Mouse (Mus musculus): Measurements from ENCODE around the gene Kcnn1. TPM values are rescaled to one million over a fixed set of nuclear protein-coding genes. Genes with fewer than 3 reads are reported as not detected.

Kcnn1 gene
- polyA plus RNA-seq, 1 experiment, result 6.4 TPM

- 2% methylated on average over 24 of the region's 24 CpGs for WGBS
- peak; percentile 45 for DNase-seq
- TF ChIP-seq CTCF (IDR thresholded peaks at IDR 0.05; ENCODE audit: borderline replicate concordance, control insufficient read depth, extremely low read depth, insufficient read depth, low read length, poor library complexity) (no peak), POLR2A (IDR thresholded peaks at IDR 0.05; ENCODE audit: control insufficient read depth, extremely low read depth, insufficient read depth, low read length, poor library complexity) (no peak)
- Histone ChIP-seq H3K27me3 (ENCODE audit: control insufficient read depth, insufficient read depth, low read length) (peaks cover 26% of the 10 kb centered on the region), H3K27ac (ENCODE audit: control insufficient read depth, insufficient read depth, low read length) (no peak overlapping the region), H3K36me3 (ENCODE audit: control insufficient read depth, insufficient read depth, low read length) (no peaks in the 10 kb centered on the region), H3K4me1 (replicated peaks; ENCODE audit: control insufficient read depth, insufficient read depth, low read length) (peaks cover 44% of the 10 kb centered on the region), H3K4me3 (ENCODE audit: control insufficient read depth, insufficient read depth, low read length) (peak overlapping the region; percentile 59)
Measured at GRCm38 (mm10) chr8:70864712-70865221, 1.7 kb upstream of the Kcnn1 start.

- 2% methylated on average over 46 of the region's 46 CpGs for WGBS
- DNase-seq, result no peak
- no peak for TF ChIP-seq CTCF (IDR thresholded peaks at IDR 0.05; ENCODE audit: borderline replicate concordance, control insufficient read depth, extremely low read depth, insufficient read depth, low read length, poor library complexity)
- TF ChIP-seq POLR2A (IDR thresholded peaks at IDR 0.05; ENCODE audit: control insufficient read depth, extremely low read depth, insufficient read depth, low read length, poor library complexity), result no peak
- Histone ChIP-seq H3K27me3 (ENCODE audit: control insufficient read depth, insufficient read depth, low read length) (peaks cover 26% of the 10 kb centered on the region), H3K27ac (ENCODE audit: control insufficient read depth, insufficient read depth, low read length) (no peak overlapping the region), H3K4me1 (replicated peaks; ENCODE audit: control insufficient read depth, insufficient read depth, low read length) (peaks cover 40% of the 10 kb centered on the region), H3K36me3 (ENCODE audit: control insufficient read depth, insufficient read depth, low read length) (no peaks in the 10 kb centered on the region), H3K4me3 (ENCODE audit: control insufficient read depth, insufficient read depth, low read length) (no peak overlapping the region)
Measured at GRCm38 (mm10) chr8:70863956-70864711, 1.1 kb upstream of the Kcnn1 start.

- H3K4me1 ChIP-seq (replicated peaks; ENCODE audit: control insufficient read depth, insufficient read depth, low read length), result peaks cover 7% of the 10 kb centered on the region
- DNase-seq, result peak; percentile 37
- H3K36me3 ChIP-seq (ENCODE audit: control insufficient read depth, insufficient read depth, low read length), result no peaks in the 10 kb centered on the region
- H3K27me3 ChIP-seq (ENCODE audit: control insufficient read depth, insufficient read depth, low read length), result peaks cover 5% of the 10 kb centered on the region; the same call in 1 of the 2 replicates
- no peak overlapping the region for H3K27ac ChIP-seq (ENCODE audit: control insufficient read depth, insufficient read depth, low read length)
- no peak for TF ChIP-seq CTCF (IDR thresholded peaks at IDR 0.05; ENCODE audit: borderline replicate concordance, control insufficient read depth, extremely low read depth, insufficient read depth, low read length, poor library complexity)
- WGBS, result 33% methylated on average over 4 of the region's 4 CpGs
- H3K4me3 ChIP-seq (ENCODE audit: control insufficient read depth, insufficient read depth, low read length), result no peak overlapping the region
Measured at GRCm38 (mm10) chr8:70857516-70857915, 5.5 kb downstream of the Kcnn1 start.

- peak; percentile 39 for DNase-seq
- Histone ChIP-seq H3K27me3 (ENCODE audit: control insufficient read depth, insufficient read depth, low read length) (no peaks in the 10 kb centered on the region; the same call in 1 of the 2 replicates), H3K27ac (ENCODE audit: control insufficient read depth, insufficient read depth, low read length) (no peak overlapping the region), H3K36me3 (ENCODE audit: control insufficient read depth, insufficient read depth, low read length) (no peaks in the 10 kb centered on the region), H3K4me3 (ENCODE audit: control insufficient read depth, insufficient read depth, low read length) (0 out of 2 replicates have a peak overlapping the region, but pooled peaks have one; percentile 12), H3K4me1 (replicated peaks; ENCODE audit: control insufficient read depth, insufficient read depth, low read length) (peaks cover 7% of the 10 kb centered on the region)
- 22% methylated on average over 33 of the region's 33 CpGs for WGBS
- no peak for TF ChIP-seq POLR2A (IDR thresholded peaks at IDR 0.05; ENCODE audit: control insufficient read depth, extremely low read depth, insufficient read depth, low read length, poor library complexity)
- TF ChIP-seq CTCF (IDR thresholded peaks at IDR 0.05; ENCODE audit: borderline replicate concordance, control insufficient read depth, extremely low read depth, insufficient read depth, low read length, poor library complexity), result no peak
Measured at GRCm38 (mm10) chr8:70856541-70857197, 6.4 kb downstream of the Kcnn1 start.

GRCm38 (mm10) chr8:70856028-70856427 is 7.0 kb downstream of the Kcnn1 start:
- WGBS, result 85% methylated on average over 5 of the region's 5 CpGs
- Histone ChIP-seq H3K36me3 (ENCODE audit: control insufficient read depth, insufficient read depth, low read length) (no peaks in the 10 kb centered on the region), H3K4me3 (ENCODE audit: control insufficient read depth, insufficient read depth, low read length) (no peak overlapping the region), H3K4me1 (replicated peaks; ENCODE audit: control insufficient read depth, insufficient read depth, low read length) (peaks cover 7% of the 10 kb centered on the region), H3K27ac (ENCODE audit: control insufficient read depth, insufficient read depth, low read length) (no peak overlapping the region), H3K27me3 (ENCODE audit: control insufficient read depth, insufficient read depth, low read length) (no peaks in the 10 kb centered on the region)
- no peak for DNase-seq
- TF ChIP-seq POLR2A (IDR thresholded peaks at IDR 0.05; ENCODE audit: control insufficient read depth, extremely low read depth, insufficient read depth, low read length, poor library complexity) (no peak), CTCF (IDR thresholded peaks at IDR 0.05; ENCODE audit: borderline replicate concordance, control insufficient read depth, extremely low read depth, insufficient read depth, low read length, poor library complexity) (no peak)

- Histone ChIP-seq H3K27ac (ENCODE audit: control insufficient read depth, insufficient read depth, low read length) (no peak overlapping the region), H3K36me3 (ENCODE audit: control insufficient read depth, insufficient read depth, low read length) (no peaks in the 10 kb centered on the region), H3K27me3 (ENCODE audit: control insufficient read depth, insufficient read depth, low read length) (no peaks in the 10 kb centered on the region), H3K4me1 (replicated peaks; ENCODE audit: control insufficient read depth, insufficient read depth, low read length) (peaks cover 7% of the 10 kb centered on the region), H3K4me3 (ENCODE audit: control insufficient read depth, insufficient read depth, low read length) (no peak overlapping the region)
- WGBS, result 10% methylated on average over 2 of the region's 2 CpGs
- no peak for DNase-seq
- TF ChIP-seq POLR2A (IDR thresholded peaks at IDR 0.05; ENCODE audit: control insufficient read depth, extremely low read depth, insufficient read depth, low read length, poor library complexity), result no peak
- no peak for TF ChIP-seq CTCF (IDR thresholded peaks at IDR 0.05; ENCODE audit: borderline replicate concordance, control insufficient read depth, extremely low read depth, insufficient read depth, low read length, poor library complexity)
Measured at GRCm38 (mm10) chr8:70853863-70854262, 9.2 kb downstream of the Kcnn1 start.

Measured in thymus, adult 2 months (tissue).